Mouse (Mus musculus) cortical plate, adult 2 months (tissue): ENCODE measurements around the gene Epha10.

ENCODE experiments used
- CTCF ChIP-seq: fragments of 200-500 bp; IDR thresholded peaks from 2 replicates; pipeline ENCODE4 v1.5.1; 2011; ENCODE audit warnings: mild to moderate bottlenecking, control low read depth, low read length; ENCODE audit not compliant: insufficient read depth; ENCODE audit errors: extremely low read depth
- POLR2A ChIP-seq: fragments of 200-500 bp; IDR thresholded peaks from 2 replicates; pipeline ENCODE4 v1.6.1; 2011; ENCODE audit warnings: mild to moderate bottlenecking, low read length, control low read depth; ENCODE audit not compliant: insufficient read depth; ENCODE audit errors: extremely low read depth

DNA sequence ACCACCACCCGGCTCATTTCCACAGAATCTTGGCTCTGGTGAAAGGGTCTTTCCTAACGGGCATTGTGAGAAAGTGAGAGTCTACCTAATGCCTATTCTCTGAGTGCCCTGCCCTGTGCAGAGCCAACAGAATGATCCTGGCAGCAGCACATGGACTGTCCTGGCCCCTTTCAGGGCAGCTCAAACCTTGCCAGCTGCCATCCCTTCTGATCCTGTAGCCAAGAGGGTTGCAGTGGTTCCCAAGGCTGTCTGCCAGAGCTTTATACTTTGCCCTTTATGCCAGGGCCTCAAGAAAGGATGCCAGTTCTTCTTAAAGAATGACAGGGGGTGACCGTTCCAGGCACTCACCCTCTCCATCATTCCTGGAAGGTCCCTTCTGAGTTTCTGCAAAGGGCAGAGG is 68.8 kb downstream of the Epha10 start:
- TF ChIP-seq CTCF, result no peak
- TF ChIP-seq POLR2A, result no peak
